Mouse (Mus musculus) megakaryocyte, embryonic 14.5 days (primary cell): ENCODE data around the gene Epha4.

ENCODE experiments used
- FLI1 ChIP-seq: IDR thresholded peaks from 2 replicates; pipeline ENCODE4 v1.6.1; 2012; ENCODE audit warnings: low read length, inconsistent platforms, mixed read lengths
- GATA1 ChIP-seq: IDR thresholded peaks from 3 replicates; pipeline ENCODE4 v1.6.1; 2012; ENCODE audit warnings: mixed read lengths, low read length, inconsistent platforms, borderline replicate concordance

GRCm38 (mm10) chr1:77475808-77476413 is 39.0 kb downstream of the Epha4 start:
- no peak for TF ChIP-seq GATA1
- no peak for TF ChIP-seq FLI1
